Mouse (Mus musculus) intestine, embryonic 14.5 days (tissue): ENCODE measurements around the gene Rcc2. TPM values are rescaled to one million over a fixed set of nuclear protein-coding genes. Genes with fewer than 3 reads are reported as not detected.
A peak's percentile ranks its signal among the peaks of the same experiment; 100 is the strongest.

ENCODE experiments used
- ATAC-seq: fragments of 200-750 bp; cut with Nextera tagmentation; replicated peaks from 2 replicates; pipeline ENCODE4 v1.8.0; 2017; ENCODE audit warnings: low read depth, moderate number of reproducible peaks, moderate TSS enrichment, moderate library complexity; ENCODE audit not compliant: low FRiP score, low TSS enrichment
- DNase-seq: peaks from one replicate; pipeline ENCODE4 v3.0.0-alpha.2; 2018; ENCODE audit warnings: low spot score
- H3K27ac ChIP-seq: fragments of 300-500 bp; sonication (generic); 2 replicates; pipeline ENCODE4 v1.5.1; 2014; ENCODE audit warnings: low read depth, mild to moderate bottlenecking, control low read depth
- H3K27me3 ChIP-seq: fragments of 300-500 bp; sonication (generic); replicated peaks from 2 replicates; pipeline ENCODE4 v1.6.1; 2014; ENCODE audit warnings: low read length, control low read depth; ENCODE audit not compliant: control insufficient read depth, insufficient read depth
- H3K36me3 ChIP-seq: fragments of 300-500 bp; sonication (generic); 2 replicates; pipeline ENCODE4 v1.6.1; 2014; ENCODE audit warnings: low read length, control low read depth; ENCODE audit not compliant: control insufficient read depth, insufficient read depth
- H3K4me1 ChIP-seq: fragments of 300-500 bp; sonication (generic); replicated peaks from 2 replicates; pipeline ENCODE4 v1.6.1; 2014; ENCODE audit warnings: low read length, control low read depth, mixed read lengths; ENCODE audit not compliant: control insufficient read depth, insufficient read depth
- H3K4me2 ChIP-seq: fragments of 300-500 bp; sonication (generic); 2 replicates; pipeline ENCODE4 v1.6.1; 2014; ENCODE audit warnings: low read length
- H3K4me3 ChIP-seq: fragments of 300-500 bp; sonication (generic); 2 replicates; pipeline ENCODE4 v1.5.1; 2014; ENCODE audit warnings: low read depth, low read length, control low read depth, mixed read lengths
- H3K9ac ChIP-seq: fragments of 300-500 bp; sonication (generic); 2 replicates; pipeline ENCODE4 v1.6.1; 2014; ENCODE audit warnings: mild to moderate bottlenecking, low read length
- H3K9me3 ChIP-seq: fragments of 300-500 bp; sonication (generic); 2 replicates; pipeline ENCODE4 v1.6.1; 2016; ENCODE audit warnings: low read length, control low read depth; ENCODE audit not compliant: control insufficient read depth
- WGBS: fragments of 180-500 bp; shearing (Covaris S2); extraction: QIAGEN DNeasy Blood & Tissue Kit; methylation state at CpG from one replicate; pipeline ENCODE4 v1.1.7; 2014; 5-methylcytosine and 5-hydroxymethylcytosine counted together
- polyA plus RNA-seq: library from polyadenylated mRNA; unstranded; fragments of >200 nt; fragmentation: Nextera tagmentation; extraction: Ambion mirVana; gene quantifications from 2 replicates; pipeline ENCODE4 v1.2.1, GENCODE M21; 2014

Gene Rcc2
- polyA plus RNA-seq, 1 experiment from 2014 or later, result 30.7 TPM

DNA sequence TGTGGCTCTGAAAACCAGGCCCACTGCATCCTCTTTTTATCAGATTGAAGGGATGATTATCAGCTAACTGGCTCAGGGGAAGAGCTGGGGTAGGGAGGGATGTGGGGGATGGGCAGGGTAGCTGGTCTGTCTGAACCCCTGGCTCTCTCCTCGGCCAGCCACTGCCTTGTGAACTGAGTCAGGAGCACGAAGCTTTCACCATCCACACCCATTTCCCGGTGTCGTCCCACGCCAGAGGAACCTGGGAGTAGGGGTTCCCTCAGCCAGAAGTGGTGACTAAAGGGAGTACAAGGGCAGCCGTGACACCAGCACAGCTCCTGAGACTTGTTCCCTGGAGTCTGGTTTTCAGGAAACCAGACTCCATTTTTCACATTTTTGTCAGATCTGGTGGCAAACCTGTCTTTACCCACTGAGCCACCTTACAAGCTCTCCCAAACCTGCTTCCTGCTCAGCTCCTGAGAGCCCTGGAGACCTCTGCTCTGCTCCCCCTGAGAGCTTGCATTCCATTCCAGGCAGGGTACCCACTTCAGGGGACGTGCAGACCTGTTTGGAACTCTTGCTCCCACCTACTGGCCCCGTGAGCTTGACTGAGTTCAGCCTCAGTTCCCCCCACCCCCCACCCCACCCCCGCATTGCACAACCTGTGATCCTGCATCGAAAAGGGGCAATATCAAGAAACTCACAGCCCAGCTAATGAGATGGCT is 37.3 kb upstream of the Rcc2 start:
- Histone ChIP-seq H3K9me3 (no peaks in the 10 kb centered on the region), H3K36me3 (no peaks in the 10 kb centered on the region), H3K4me1 (peaks cover 16% of the 10 kb centered on the region), H3K4me3 (no peak overlapping the region), H3K27ac (no peak overlapping the region), H3K4me2 (no peak overlapping the region), H3K27me3 (no peaks in the 10 kb centered on the region), H3K9ac (no peak overlapping the region)
- ATAC-seq (no peak), DNase-seq (no peak)
- 34% methylated on average over 10 of the region's 10 CpGs for WGBS

DNA sequence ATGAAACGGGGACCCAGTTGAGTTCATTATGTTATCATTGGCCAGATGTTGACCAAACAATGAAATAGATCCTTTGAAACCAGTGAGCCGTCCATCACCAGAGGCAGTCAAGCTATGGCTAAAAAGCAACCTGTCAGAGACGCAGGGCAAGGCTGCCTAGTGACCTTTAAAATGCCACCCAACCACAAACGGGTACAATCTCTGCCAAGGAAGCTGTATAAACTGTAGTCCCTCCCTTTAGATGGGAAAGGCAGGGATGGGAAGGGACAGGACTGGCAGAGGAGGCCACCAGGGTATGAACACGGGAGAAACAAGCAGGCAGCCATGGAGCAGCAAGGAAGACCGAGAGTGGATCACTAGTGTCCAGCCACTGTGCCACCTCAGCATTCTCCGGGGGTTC is 35.3 kb upstream of the Rcc2 start:
- Histone ChIP-seq H3K27me3 (no peaks in the 10 kb centered on the region), H3K9me3 (no peaks in the 10 kb centered on the region), H3K4me2 (no peak overlapping the region), H3K27ac (no peak overlapping the region), H3K36me3 (no peaks in the 10 kb centered on the region), H3K4me1 (peaks cover 10% of the 10 kb centered on the region; the same call in 1 of the 2 replicates), H3K4me3 (no peak overlapping the region), H3K9ac (no peak overlapping the region)
- DNase-seq, result no peak
- ATAC-seq, result no peak
- 76% methylated on average over 7 of the region's 7 CpGs for WGBS

DNA sequence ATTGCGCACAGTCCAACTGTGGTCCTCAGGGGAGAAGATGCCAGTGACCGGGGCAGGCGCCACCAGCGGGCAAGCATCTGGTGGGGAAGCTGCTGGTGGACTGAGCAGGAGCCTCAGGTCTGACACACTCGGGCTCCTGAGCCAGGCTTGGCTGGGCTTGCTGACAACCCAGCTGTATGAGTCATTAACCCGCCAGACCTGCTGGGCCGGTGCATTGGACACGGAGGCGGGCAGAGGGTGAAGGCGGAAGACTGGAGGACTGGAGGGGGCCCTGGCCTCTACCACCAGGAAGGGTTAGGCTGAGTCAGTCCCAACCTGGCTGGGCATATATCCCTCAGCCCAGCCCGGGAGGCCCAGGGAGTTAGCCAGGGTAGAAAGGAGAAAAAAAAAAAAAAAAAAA is 34.6 kb upstream of the Rcc2 start, which contains the start of gene Arhgef10l:
Gene Arhgef10l, minus strand, starts transcription at position 253 of the 400 bp plus-strand sequence.
- H3K27ac ChIP-seq, result no peak within 1 kb of the TSS

DNA sequence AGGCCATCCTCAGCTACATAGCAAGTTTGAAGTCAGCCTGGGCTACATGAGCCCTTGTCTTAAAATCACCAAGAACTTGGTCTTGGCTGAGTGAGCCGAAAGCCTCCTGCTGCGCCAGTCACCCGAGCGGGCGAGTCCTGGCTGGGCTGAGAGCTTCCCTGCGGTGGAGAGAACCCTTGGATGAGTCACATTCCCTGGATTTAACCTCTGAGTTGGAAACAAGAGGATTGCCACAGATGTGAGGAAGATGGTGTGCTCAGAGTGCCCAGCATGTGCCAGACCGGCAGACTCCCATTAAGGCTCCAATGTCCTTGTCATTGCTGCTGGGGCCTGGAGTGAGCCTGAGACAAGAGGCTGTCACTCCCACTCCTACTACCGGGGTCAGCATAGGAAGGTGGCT is 32.5 kb upstream of the Rcc2 start:
- no peak overlapping the region for H3K27ac ChIP-seq
- 88% methylated on average over 8 of the region's 8 CpGs for WGBS
- no peaks in the 10 kb centered on the region for H3K36me3 ChIP-seq
- H3K4me3 ChIP-seq, result no peak overlapping the region
- H3K9me3 ChIP-seq, result no peaks in the 10 kb centered on the region
- peaks cover 5% of the 10 kb centered on the region; the same call in 1 of the 2 replicates for H3K4me1 ChIP-seq
- no peak for ATAC-seq
- H3K27me3 ChIP-seq, result no peaks in the 10 kb centered on the region
- no peak overlapping the region for H3K4me2 ChIP-seq
- no peak overlapping the region for H3K9ac ChIP-seq
- no peak for DNase-seq

More for the DNA sequence above, 34.6 kb upstream of the Rcc2 start, which contains the start of gene Arhgef10l:
- no peaks in the 10 kb centered on the region for H3K27me3 ChIP-seq
- 61% methylated on average over 11 of the region's 11 CpGs for WGBS
- H3K36me3 ChIP-seq, result no peaks in the 10 kb centered on the region
- H3K4me3 ChIP-seq, result no peak within 1 kb of the TSS
- ATAC-seq (peak; percentile 75), DNase-seq (peak; percentile 84)
- no peaks in the 10 kb centered on the region for H3K9me3 ChIP-seq
- H3K9ac ChIP-seq, result no peak within 1 kb of the TSS
- no peak within 1 kb of the TSS for H3K4me2 ChIP-seq
- H3K4me1 ChIP-seq, result peaks cover 10% of the 10 kb centered on the region; the same call in 1 of the 2 replicates

DNA sequence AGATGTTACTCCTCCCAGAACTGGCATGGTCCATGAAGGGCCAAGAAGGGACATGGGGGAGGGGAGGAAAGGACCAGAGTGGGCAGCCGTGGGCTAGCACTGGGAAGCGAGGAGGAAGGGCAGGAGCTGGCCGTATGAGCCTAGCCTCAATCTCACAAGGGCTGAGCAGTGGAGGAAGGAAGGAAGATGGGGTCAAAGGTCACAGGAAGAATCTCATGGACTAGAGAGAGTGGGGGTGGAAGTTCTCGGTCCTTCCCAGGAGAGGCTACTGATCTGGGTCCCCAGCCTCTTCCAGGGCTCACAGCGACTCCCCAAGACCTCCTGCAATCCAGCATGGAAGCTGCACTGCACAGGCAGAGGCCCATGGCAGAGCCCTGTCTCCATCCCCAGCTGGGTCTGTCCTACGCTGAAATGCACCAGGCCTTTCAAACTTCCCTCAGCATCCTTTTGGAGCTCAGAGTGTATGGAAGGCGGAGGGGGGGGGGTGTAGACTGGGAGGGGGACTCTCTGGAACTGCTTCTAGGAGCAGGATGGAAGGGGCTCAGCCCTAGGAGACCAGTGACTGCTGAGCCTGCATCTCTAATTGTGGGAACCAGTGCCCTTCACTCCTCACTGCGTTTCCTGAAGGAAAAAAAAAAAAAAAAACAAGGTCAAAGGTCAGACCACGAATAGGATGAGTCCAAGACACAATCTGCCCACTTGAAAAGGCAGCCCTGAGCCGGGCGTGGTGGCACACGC is 26.6 kb upstream of the Rcc2 start:
- peak; percentile 37; the same call in 1 of the 2 replicates for ATAC-seq
- DNase-seq, result no peak
- H3K36me3 ChIP-seq, result no peaks in the 10 kb centered on the region
- H3K4me1 ChIP-seq, result no peaks in the 10 kb centered on the region
- no peak overlapping the region for H3K9ac ChIP-seq
- no peaks in the 10 kb centered on the region for H3K9me3 ChIP-seq
- 59% methylated on average over 12 of the region's 12 CpGs for WGBS
- H3K4me2 ChIP-seq, result no peak overlapping the region
- no peaks in the 10 kb centered on the region for H3K27me3 ChIP-seq
- no peak overlapping the region for H3K4me3 ChIP-seq
- H3K27ac ChIP-seq, result no peak overlapping the region

DNA sequence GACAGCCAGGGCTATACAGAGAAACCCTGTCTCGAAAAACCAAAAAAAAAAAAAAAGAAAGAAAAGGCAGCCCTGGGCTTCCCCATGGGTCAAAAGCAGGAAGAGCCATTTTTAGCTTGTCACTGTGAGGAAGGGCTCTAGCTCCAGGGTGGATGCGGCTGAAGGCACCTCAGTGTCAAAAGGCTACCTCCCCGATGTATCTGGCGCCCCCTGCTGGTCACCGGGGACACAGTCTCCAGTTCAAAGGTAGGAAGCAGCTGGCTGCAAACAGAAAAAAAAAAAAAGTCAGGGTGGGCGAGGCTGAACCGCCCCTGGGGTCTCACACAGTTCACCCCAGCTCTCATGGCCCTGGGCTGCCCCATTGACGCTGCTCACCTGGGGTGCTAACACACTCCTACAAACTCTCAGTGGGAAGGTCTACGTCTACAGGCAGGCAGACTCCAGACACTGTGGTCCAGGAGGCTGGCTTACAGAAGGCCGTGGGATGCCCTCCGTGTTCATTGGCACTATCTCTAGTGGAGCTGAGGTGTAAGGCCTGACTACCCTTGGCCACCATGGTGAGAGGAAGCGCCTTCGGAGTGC is 25.9 kb upstream of the Rcc2 start:
- WGBS, result 36% methylated on average over 12 of the region's 13 CpGs
- Histone ChIP-seq H3K4me2 (no peak overlapping the region), H3K4me3 (no peak overlapping the region), H3K9me3 (no peaks in the 10 kb centered on the region), H3K27ac (no peak overlapping the region), H3K36me3 (no peaks in the 10 kb centered on the region), H3K27me3 (no peaks in the 10 kb centered on the region), H3K9ac (no peak overlapping the region), H3K4me1 (no peaks in the 10 kb centered on the region)
- ATAC-seq (peak; percentile 59), DNase-seq (peak; percentile 93)

DNA sequence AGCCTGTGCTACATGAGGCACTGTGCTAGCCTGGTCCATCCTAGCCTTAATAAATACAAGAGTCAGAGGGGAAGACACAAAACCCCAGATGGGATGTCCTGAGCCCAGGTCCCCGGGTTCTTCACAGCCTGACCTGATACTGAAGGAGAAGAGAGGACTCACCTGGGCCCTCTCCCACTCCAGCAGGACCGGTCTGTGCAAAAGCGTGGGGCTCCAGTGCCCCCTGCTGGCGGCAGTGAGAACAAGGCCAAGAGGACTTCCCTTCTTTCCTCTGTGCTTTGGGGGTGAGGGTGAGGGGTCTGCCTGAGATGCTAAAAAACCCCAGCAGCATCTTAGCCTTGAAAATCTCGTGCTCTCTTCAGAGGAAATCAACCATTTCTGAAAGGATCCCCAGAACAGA is 21.3 kb upstream of the Rcc2 start:
- H3K36me3 ChIP-seq, result no peaks in the 10 kb centered on the region
- H3K9me3 ChIP-seq, result no peaks in the 10 kb centered on the region
- peaks cover 5% of the 10 kb centered on the region for H3K4me1 ChIP-seq
- no peak overlapping the region for H3K27ac ChIP-seq
- no peak overlapping the region for H3K9ac ChIP-seq
- H3K4me3 ChIP-seq, result no peak overlapping the region
- WGBS, result 12% methylated on average over 5 of the region's 5 CpGs
- ATAC-seq, result no peak
- H3K4me2 ChIP-seq, result no peak overlapping the region
- peak; percentile 73 for DNase-seq
- H3K27me3 ChIP-seq, result no peaks in the 10 kb centered on the region

DNA sequence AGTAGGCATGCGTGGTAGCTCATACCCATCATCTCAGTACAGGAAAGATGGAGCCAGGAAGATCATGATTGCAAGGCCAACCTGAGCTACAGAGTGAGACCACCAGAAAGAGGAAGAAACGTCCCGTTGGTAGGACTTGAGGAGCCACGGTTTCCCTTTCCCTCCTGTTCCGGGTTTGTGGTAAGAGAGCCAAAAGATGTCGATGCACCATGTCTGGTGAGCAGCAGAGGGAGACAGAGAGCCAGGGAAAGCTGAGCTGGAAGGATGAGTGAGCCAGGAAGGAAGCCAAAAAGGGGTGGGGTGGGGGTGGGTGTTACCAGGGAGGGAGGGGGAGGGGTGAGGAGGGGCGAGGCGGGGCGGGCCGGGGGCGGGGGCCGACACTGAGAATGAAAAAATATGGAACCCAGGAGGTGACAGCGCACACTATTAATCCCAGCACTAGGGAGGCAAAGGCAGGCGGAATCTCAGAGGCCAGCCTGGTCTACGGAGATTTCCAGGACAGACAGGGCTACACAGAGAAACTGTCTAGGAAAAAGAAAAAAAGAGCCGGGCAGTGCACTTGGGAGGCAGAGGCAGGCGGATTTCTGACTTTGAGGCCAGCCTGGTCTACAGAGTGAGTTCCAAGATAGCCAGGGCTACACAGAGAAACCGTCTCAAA is 20.5 kb upstream of the Rcc2 start:
- Histone ChIP-seq H3K9ac (no peak overlapping the region), H3K9me3 (no peaks in the 10 kb centered on the region), H3K4me1 (peaks cover 14% of the 10 kb centered on the region), H3K27me3 (no peaks in the 10 kb centered on the region), H3K27ac (no peak overlapping the region), H3K36me3 (no peaks in the 10 kb centered on the region), H3K4me3 (no peak overlapping the region), H3K4me2 (peak overlapping the region; percentile 30; the same call in 1 of the 2 replicates)
- 31% methylated on average over 15 of the region's 18 CpGs for WGBS
- no peak; the same call in 1 of the 2 replicates for ATAC-seq
- DNase-seq, result peak; percentile 83
